Mouse (Mus musculus) brain, embryonic 14.5 days (tissue): ENCODE results near the gene Tmem117.

Source experiments
- CTCF ChIP-seq: fragments of 200-500 bp; IDR thresholded peaks from 2 replicates; pipeline ENCODE4 v1.5.1; 2012; ENCODE audit warnings: inconsistent platforms, mild to moderate bottlenecking, moderate library complexity, borderline replicate concordance; ENCODE audit not compliant: insufficient read depth, insufficient read length; ENCODE audit errors: extremely low read depth
- POLR2A ChIP-seq: fragments of 200-500 bp; IDR thresholded peaks from 2 replicates; pipeline ENCODE4 v1.6.1; 2012; ENCODE audit warnings: mild to moderate bottlenecking, inconsistent platforms, borderline replicate concordance; ENCODE audit not compliant: poor library complexity, insufficient read depth, insufficient read length, severe bottlenecking; ENCODE audit errors: extremely low read depth

DNA sequence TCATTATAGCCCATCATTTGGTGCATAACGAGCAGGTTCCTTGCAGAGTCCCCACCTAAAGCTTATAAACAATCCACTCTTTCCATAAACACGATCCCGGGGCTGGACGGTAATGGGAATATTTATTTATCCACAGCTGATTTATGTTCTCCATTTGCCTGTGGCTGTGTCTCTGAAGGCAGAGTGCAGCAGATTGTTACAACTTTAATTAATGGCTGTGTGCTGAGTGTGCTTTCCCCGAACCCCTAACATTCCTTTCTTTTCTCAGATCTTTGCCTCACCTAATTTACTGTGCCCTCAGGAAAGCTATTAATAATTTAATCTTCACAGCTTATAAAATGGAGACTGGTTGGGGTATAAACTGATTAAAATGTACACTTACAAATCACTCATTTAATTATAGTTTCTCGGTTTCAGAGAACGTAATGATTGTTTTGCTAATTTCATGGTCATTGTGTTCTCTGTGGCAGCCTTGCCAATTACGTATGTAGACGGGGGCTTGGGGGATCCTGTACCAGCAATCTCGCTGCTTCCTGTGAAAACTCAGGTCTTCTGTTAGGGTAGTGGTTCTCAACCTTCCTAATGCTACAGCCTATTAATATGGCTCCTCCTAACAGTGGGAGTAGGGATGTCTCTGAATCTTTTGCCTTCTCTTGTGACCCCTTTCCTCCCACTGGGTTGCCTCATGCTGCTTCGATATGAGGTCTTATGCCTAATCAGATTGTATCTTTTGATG is 275.8 kb downstream of the Tmem117 start:
- no peak for TF ChIP-seq CTCF
- TF ChIP-seq POLR2A: no peak
